Mouse (Mus musculus): ENCODE measurements around the gene Dpy19l3. TPM values are rescaled to one million over a fixed set of nuclear protein-coding genes. Genes with fewer than 3 reads are reported as not detected.

The Dpy19l3 gene
- total RNA-seq, 2 experiments from 2014 or later: 57.8 to 102 TPM

DNA sequence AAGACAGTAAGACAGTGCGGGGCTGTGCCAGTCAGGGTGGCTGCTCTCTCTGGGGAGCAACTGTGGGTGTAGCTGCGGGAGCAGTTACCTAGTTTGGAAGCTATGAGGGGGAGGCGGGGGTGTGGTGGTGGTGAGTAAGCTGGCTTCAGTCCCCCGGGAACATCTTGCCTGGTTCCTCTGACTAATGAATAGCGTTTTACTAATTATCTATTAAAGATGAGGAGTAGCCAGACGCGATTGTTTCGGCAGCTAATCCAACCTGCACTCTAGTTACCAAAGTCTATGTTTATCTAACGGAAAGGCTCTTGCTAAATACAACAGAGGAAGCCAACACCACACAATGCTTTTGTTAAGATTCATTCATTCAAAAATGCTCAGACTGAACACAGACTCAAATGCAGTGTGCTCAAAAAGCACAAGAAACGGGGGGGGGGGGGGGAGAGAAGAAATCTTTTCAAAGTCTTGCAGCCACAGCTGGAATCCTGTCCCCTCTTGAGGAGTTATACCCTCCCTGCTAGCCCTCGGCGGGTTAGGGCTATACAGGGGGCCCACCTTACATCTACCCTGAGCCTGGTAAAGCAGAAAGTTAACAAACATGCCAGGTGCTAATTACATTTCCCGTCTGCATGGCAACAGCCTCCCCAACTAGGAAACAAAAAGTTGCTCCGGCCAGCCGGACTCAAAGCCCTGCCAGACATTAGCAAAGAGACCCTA, 778 bp downstream of the Dpy19l3 start:
- DNase-seq (ENCODE audit: low spot score in 2 of 2): peak; percentile 59 to 66

GRCm38 (mm10) chr7:35750873-35751272, 3.4 kb downstream of the Dpy19l3 start:
- no peak for DNase-seq (ENCODE audit: low spot score in 2 of 2)

DNA sequence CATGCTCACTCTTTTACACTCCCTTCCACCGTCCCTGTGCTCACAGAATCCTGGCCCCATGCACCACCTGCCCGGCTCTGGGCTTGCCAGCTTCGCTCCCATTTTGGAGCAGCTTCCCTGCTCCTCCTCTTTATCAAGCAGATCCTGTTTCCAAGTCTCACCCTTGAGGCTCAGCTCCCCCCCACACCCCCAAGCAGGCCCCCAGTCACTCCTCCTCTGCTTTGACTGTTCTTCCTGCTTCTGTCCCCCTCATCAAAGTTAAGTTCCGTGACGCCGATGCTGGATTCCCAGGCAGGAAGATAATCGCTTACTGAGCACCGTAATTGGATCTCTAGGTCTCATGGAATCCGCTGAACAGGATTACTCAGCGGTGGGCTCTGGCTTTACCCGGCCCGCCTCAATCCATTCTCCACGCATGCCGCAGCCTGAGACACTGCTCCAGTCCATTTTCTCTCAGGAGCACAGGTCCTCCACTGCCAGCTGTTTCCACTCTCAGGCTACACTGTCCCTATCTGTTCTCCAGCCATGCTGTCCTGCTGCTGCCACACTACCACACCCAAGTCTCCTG, 6.8 kb downstream of the Dpy19l3 start:
- no peak for DNase-seq (ENCODE audit: low spot score in 2 of 2)

- no peak for DNase-seq (ENCODE audit: low spot score in 2 of 2)
Measured at GRCm38 (mm10) chr7:35746686-35747396, 7.4 kb downstream of the Dpy19l3 start.

DNA sequence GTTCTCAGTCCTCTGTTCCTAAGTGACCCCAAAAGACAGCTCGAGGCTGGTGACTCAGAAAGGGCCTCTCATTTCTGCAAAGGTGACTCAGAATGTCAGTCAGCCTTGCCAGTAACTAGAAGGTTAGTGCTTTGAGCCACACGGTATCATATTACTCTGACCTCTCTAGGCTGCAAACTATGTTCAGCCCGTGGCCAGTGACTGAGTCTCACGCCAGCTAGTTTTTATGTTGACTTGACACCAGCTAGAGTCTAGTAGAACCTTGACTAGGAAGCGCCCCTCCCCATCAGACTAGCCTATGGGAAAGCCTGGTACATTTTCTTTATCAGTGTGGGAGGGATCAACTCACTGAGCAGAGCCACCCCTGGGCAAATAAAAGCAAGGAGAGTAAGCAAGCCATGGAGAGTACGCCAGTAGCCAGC, 9.0 kb downstream of the Dpy19l3 start:
- DNase-seq (ENCODE audit: low spot score in 2 of 2): no peak

GRCm38 (mm10) chr7:35744771-35745170, 9.5 kb downstream of the Dpy19l3 start:
- peak; percentile 71 to 80 for DNase-seq (ENCODE audit: low spot score in 2 of 2)

GRCm38 (mm10) chr7:35742310-35742709, 11.9 kb downstream of the Dpy19l3 start:
- no peak for DNase-seq (ENCODE audit: low spot score in 2 of 2)

DNA sequence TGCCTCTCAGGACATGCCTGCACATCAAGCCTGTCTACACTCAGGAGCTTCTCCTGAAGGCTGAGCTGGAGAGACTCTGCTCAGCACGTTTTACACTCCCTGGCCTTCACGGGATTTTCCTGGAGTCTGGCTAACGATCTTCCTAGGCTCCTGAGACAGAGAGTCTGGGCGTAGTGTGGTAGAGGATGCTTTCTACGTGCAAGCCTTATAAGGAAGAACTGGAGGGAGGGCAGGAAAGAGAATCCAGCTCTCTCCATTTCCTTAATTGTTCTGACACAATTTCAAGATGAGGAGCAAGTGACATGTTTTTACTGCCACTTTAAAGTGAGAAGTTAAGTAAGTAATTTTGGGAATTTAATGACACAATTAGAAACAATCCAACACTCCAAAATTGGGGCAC, 12.4 kb downstream of the Dpy19l3 start:
- DNase-seq (ENCODE audit: low spot score in 2 of 2): no peak

DNA sequence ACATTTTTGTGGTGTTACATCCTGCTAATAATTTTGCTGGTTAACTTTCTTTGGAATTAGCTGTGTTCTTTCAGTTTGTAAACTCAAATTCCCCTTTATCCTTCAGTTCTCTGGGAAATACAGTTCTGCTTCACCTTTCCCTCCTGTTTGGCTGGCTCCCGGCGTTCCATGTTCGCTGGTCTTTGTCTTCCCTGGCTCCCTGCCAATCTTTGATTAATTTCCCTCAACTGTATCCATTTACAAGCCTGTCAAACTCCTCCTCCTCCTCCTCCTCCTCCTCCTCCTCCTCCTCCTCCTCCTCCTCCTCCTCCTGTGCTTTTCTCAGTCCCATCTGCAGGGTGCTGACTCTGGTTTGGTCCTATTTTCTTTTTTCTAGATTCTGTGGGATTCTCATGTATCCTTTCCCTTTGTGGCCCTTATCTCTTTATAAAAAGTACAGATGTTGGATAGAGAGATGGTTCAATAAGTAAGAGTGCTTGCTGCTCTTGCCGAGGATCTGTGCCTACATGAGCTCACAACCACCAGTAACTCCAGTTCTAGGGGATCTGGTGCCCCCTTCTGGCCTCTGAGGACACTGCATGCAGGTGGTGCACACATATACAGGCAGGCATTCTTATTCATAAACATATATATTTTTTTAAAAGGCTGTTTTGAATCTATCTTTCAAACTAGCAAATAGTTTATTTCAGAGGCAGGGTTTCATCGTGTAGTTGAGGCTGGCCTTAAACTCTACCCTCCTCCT, 13.6 kb downstream of the Dpy19l3 start:
- DNase-seq (ENCODE audit: low spot score in 2 of 2): peak; percentile 31 to 51

GRCm38 (mm10) chr7:35738871-35739270, 15.4 kb downstream of the Dpy19l3 start:
- no peak for DNase-seq (ENCODE audit: low spot score in 2 of 2)

GRCm38 (mm10) chr7:35733313-35734050, 20.8 kb downstream of the Dpy19l3 start:
- no peak for DNase-seq (ENCODE audit: low spot score in 2 of 2)

GRCm38 (mm10) chr7:35732585-35733059, 21.6 kb downstream of the Dpy19l3 start:
- no peak for DNase-seq (ENCODE audit: low spot score in 2 of 2)

DNA sequence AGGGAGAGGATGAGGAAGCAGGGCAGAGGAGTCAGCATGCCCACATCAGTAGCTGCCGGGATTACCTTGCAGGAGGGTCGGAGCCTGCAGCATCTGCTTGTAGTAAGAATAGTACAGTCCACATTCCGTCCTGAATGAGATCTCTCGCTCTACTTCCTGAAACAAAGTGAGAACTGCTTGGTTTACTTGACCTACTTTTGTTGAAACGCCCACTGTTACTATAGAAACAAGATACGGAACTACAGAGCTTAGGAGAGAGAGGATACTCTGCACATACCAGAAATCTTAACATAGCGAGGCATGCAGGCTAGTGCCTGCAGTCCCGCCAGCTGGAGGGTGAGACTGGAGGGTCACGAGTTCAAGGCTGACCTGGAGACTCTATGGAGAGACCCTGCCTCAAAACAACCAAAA, 24.6 kb downstream of the Dpy19l3 start:
- DNase-seq (ENCODE audit: low spot score in 2 of 2): peak in 1 of 2 experiments; percentile 36

- no peak for DNase-seq (ENCODE audit: low spot score in 2 of 2)
Measured at GRCm38 (mm10) chr7:35728376-35728775, 25.9 kb downstream of the Dpy19l3 start.

DNA sequence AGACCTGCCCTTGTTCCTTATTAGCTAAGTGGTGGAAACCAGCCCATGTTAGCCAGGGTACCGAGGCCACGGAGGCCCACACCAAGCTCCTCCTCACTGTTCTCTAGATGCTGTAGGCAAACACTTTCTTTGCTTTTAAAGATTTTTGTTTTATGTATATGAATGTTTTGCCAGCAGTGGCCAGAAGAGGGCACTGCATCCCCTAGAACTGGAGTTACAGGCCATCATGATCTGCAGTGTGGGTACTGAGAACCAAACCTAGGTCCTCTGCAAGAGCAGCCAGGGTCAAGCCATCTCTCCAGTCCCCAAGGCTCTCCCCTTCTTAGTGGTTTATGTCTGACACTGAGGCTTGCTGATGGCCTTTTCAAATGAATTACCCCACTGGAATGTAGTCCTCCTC, 31.2 kb downstream of the Dpy19l3 start:
- DNase-seq (ENCODE audit: low spot score in 2 of 2): no peak

DNA sequence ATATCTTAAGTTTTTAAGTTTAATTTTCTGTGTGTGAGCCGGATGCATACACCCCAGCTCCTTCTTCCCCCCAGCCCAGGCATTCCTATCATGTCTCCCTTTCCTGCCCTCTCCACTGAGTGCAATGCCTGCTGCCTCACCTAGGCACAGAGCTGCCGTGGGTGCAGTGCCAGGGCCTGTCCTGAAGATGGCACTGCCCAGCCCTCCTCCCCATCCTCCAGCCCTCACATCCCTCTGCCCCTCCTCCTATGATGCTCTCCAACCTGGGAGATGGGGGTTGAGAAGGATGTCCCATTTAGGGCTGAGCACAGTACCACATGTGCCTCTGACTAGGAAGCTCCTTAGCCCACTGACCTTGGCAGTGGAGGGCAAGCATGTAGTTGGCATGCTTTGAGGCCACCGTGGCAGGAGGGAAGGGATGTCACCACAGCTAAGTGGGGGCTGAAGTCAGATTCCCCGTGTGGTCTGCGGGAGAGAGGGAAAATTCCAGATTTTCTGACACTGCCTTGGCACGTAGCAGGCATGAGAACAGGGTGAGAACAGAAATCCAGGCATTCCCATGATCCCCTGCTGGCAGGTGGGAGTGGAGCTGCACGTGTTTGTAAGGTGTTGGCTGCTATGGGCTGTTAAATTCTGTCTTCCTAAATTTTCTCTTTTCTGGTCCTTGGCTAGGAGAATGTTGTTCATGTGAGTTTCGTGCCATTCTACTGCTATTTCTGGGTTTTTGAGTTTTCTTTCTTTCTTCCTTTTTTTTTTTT, 35.7 kb downstream of the Dpy19l3 start:
- no peak for DNase-seq (ENCODE audit: low spot score in 2 of 2)

DNA sequence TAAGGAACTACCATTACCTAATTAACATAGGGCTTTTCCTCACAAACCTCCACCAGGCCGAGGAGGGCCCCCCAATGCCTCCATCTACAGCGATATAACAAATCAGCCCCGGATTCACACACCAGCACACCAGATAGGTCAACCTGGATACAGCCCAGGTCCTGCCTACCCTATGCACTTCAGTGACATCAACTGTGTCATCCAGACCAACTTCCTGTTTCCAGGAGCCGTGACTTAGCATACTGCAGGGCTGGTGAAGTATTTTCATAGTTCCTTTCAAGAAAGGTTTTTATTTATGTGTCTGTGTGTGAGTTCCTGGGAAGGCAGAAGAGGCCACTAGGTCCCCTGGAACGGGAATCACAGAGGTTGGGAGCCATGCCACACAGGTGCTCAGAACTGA, 43.9 kb downstream of the Dpy19l3 start:
- DNase-seq (ENCODE audit: low spot score in 2 of 2): no peak

- no peak for DNase-seq (ENCODE audit: low spot score in 2 of 2)
Measured at GRCm38 (mm10) chr7:35708101-35708500, 46.2 kb downstream of the Dpy19l3 start.

DNA sequence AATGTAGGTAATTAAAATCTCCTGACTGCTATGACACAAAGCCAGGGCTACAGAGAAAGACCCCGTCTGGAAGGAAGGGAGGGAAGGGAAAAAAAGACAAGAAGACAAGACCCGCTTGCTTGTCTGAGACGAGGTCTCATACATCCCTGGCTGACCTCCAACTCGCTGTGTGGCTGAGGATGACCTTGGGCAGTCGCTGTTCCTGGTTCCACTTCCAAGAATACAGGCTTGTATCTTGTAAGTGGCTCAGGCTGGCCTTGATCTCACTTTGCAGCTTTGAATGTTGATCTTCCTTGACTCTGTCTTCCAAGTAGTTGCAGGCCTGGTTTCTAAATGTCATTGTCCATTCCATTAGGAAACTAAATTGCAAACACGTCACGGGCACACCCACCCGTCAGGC, 55.2 kb downstream of the Dpy19l3 start:
- DNase-seq (ENCODE audit: low spot score in 2 of 2): no peak

DNA sequence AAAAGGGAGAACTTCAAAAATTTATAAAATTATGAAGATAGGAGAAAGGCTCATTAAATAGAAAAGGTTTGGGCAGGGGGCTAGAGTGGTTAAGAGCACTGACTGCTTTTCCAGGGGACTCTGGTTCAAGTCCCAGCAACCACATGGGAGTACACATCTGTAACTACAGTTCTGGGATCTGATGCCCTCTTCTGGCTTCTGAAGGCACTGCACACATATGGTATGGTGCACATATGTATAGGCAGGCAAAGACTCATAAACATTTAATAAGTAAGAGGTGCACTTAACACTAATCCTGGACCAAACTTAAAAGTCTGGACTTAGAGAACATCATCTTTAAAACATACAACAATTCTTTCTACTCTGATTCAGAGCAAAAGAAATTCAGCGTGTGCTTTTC, 56.2 kb downstream of the Dpy19l3 start:
- DNase-seq (ENCODE audit: low spot score in 2 of 2): no peak
